Mouse (Mus musculus) kidney, postnatal 36 days (tissue): ENCODE results near the gene Zfp638.
"Not testable (repeated sequence)": the region's sequence is repeated elsewhere in the genome, so short reads cannot be mapped to it uniquely, and the experiment has no call there.

Source experiments
- DNase-seq, 2 experiments: peaks; one replicate each; pipeline ENCODE4 v3.0.0; 2021 to 2022; ENCODE audit warnings: mixed read lengths in 2 of 2

Gene Zfp638

GRCm38 (mm10) chr6:83866954-83867597 is at the start of gene Zfp638:
Zfp638 (plus strand) TSS chr6:83867109.
- DNase-seq, result peak; percentile 93 to 96

- no peak for DNase-seq
Measured at GRCm38 (mm10) chr6:83818996-83819395, 47.9 kb upstream of the Zfp638 start.

GRCm38 (mm10) chr6:83820727-83821515 is 46.0 kb upstream of the Zfp638 start:
- DNase-seq, result no peak

- DNase-seq, result no peak
Measured at GRCm38 (mm10) chr6:83821856-83822255, 45.1 kb upstream of the Zfp638 start.

- DNase-seq, result no peak
Measured at GRCm38 (mm10) chr6:83830941-83831605, 35.8 kb upstream of the Zfp638 start.

- DNase-seq, result peak; percentile 99
Measured at GRCm38 (mm10) chr6:83831606-83832123, 35.2 kb upstream of the Zfp638 start, which contains the start of gene Paip2b. Paip2b (minus strand) TSS chr6:83831741.

GRCm38 (mm10) chr6:83832393-83832792 is 34.5 kb upstream of the Zfp638 start:
- not testable (repeated sequence) for DNase-seq

GRCm38 (mm10) chr6:83836826-83837225 is 30.1 kb upstream of the Zfp638 start:
- DNase-seq, result no peak

GRCm38 (mm10) chr6:83838046-83838445 is 28.9 kb upstream of the Zfp638 start:
- DNase-seq, result no peak

- no peak for DNase-seq
Measured at GRCm38 (mm10) chr6:83840086-83840485, 26.8 kb upstream of the Zfp638 start.

- DNase-seq, result no peak
Measured at GRCm38 (mm10) chr6:83844913-83845312, 22.0 kb upstream of the Zfp638 start.

- no peak for DNase-seq
Measured at GRCm38 (mm10) chr6:83846141-83846540, 20.8 kb upstream of the Zfp638 start.

GRCm38 (mm10) chr6:83849446-83849845 is 17.5 kb upstream of the Zfp638 start:
- DNase-seq, result no peak

- no peak for DNase-seq
Measured at GRCm38 (mm10) chr6:83857476-83857875, 9.4 kb upstream of the Zfp638 start.

GRCm38 (mm10) chr6:83860033-83860432 is 6.9 kb upstream of the Zfp638 start:
- DNase-seq, result no peak

- DNase-seq, result no peak
Measured at GRCm38 (mm10) chr6:83863538-83863937, 3.4 kb upstream of the Zfp638 start.

- no peak for DNase-seq
Measured at GRCm38 (mm10) chr6:83866423-83866822, 486 bp upstream of the Zfp638 start.

- DNase-seq, result peak; percentile 42 to 63
Measured at GRCm38 (mm10) chr6:83867598-83868585, 983 bp downstream of the Zfp638 start.

- DNase-seq, result peak; percentile 58 to 81
Measured at GRCm38 (mm10) chr6:83879815-83880214, 12.9 kb downstream of the Zfp638 start.

- no peak for DNase-seq
Measured at GRCm38 (mm10) chr6:83886789-83887188, 19.9 kb downstream of the Zfp638 start.

- no peak for DNase-seq
Measured at GRCm38 (mm10) chr6:83888802-83889201, 21.9 kb downstream of the Zfp638 start.
